Mouse (Mus musculus) limb, embryonic 14.5 days (tissue): ENCODE data around the gene Srebf1. TPM values are rescaled to one million over a fixed set of nuclear protein-coding genes. Genes with fewer than 3 reads are reported as not detected.

Experiments
- ATAC-seq: fragments of 200-750 bp; cut with Nextera tagmentation; 2 replicates; pipeline ENCODE4 v1.8.0; 2017; ENCODE audit warnings: low read depth, moderate number of reproducible peaks, moderate TSS enrichment; ENCODE audit not compliant: low FRiP score
- DNase-seq: peaks from one replicate; pipeline ENCODE4 v3.0.0-alpha.2; 2015; ENCODE audit warnings: low spot score
- H3K27ac ChIP-seq: fragments of 300-500 bp; sonication (generic); replicated peaks from 2 replicates; pipeline ENCODE4 v1.5.1; 2014; ENCODE audit warnings: low read depth, mild to moderate bottlenecking, low read length, moderate library complexity, mixed read lengths
- H3K27me3 ChIP-seq: fragments of 300-500 bp; sonication (generic); 2 replicates; pipeline ENCODE4 v1.6.1; 2014; ENCODE audit warnings: low read length, mixed read lengths; ENCODE audit not compliant: control insufficient read depth, insufficient read depth
- H3K36me3 ChIP-seq: fragments of 300-500 bp; sonication (generic); 2 replicates; pipeline ENCODE4 v1.6.1; 2014; ENCODE audit warnings: mild to moderate bottlenecking, low read length, moderate library complexity, mixed read lengths; ENCODE audit not compliant: control insufficient read depth, insufficient read depth
- H3K4me1 ChIP-seq: fragments of 300-500 bp; sonication (generic); 2 replicates; pipeline ENCODE4 v1.6.1; 2014; ENCODE audit warnings: antibody characterized with exemption, low read length, mixed read lengths; ENCODE audit not compliant: control insufficient read depth, insufficient read depth
- H3K4me2 ChIP-seq: fragments of 300-500 bp; sonication (generic); replicated peaks from 2 replicates; pipeline ENCODE4 v1.6.1; 2014; ENCODE audit warnings: low read depth, mild to moderate bottlenecking, low read length, moderate library complexity; ENCODE audit not compliant: severe bottlenecking
- H3K4me3 ChIP-seq: fragments of 300-500 bp; sonication (generic); replicated peaks from 2 replicates; pipeline ENCODE4 v1.5.1; 2014; ENCODE audit warnings: low read length
- H3K9ac ChIP-seq: fragments of 300-500 bp; sonication (generic); 2 replicates; pipeline ENCODE4 v1.6.1; 2014; ENCODE audit warnings: mild to moderate bottlenecking, low read depth, low read length, moderate library complexity; ENCODE audit not compliant: severe bottlenecking
- H3K9me3 ChIP-seq: fragments of 300-500 bp; sonication (generic); 2 replicates; pipeline ENCODE4 v1.6.1; 2016; ENCODE audit warnings: low read length; ENCODE audit not compliant: control insufficient read depth
- POLR2A ChIP-seq: fragments of 200-500 bp; IDR thresholded peaks from 2 replicates; pipeline ENCODE4 v1.8.0; 2012; ENCODE audit warnings: inconsistent platforms, mild to moderate bottlenecking, moderate library complexity, borderline replicate concordance; ENCODE audit not compliant: insufficient read depth, insufficient read length; ENCODE audit errors: extremely low read depth
- WGBS: fragments of 180-500 bp; shearing (Covaris S2); extraction: QIAGEN DNeasy Blood & Tissue Kit; methylation state at CpG from one replicate; pipeline ENCODE4 v1.1.7; 2014; 5-methylcytosine and 5-hydroxymethylcytosine counted together
- polyA plus RNA-seq, 2 experiments: library from polyadenylated mRNA; depleted of rRNA in 1 of 2; stranded (reverse) in 1 of 2; unstranded in 1 of 2; fragments of >200 nt; fragmentation: Nextera tagmentation in 1 of 2; extraction: Ambion mirVana in 1 of 2; gene quantifications; 2 replicates each; pipeline versions ENCODE4 v1.2.1 to v1.2.3; 2012 to 2014

Srebf1 gene
- polyA plus RNA-seq, 2 experiments, result 77.1 to 96.5 TPM

DNA sequence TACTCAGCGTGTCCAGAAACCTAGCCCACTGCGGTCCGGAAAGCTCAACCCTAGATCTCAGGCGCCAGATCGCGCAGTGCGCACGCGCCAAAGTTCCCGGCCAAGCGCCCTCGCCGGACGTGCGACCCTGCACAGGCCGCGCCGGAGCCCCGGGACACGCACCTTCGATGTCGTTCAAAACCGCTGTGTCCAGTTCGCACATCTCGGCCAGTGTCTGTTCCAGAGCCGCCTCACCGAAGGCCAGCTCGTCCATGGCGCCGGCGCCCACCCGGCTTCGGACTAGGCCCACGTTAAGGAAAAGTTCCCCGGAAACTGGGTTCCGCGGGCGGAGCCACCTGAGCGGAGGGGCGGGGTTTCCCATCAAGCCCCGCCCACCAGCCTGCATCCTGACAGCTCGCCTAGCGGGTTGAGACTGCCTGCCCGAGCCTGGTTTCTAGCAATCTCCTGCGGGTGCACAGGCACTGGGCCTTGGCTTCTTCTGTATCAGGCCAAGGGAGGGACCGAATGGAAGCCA is 2.0 kb downstream of the Srebf1 start:
- peak; percentile 44; the same call in 1 of the 2 replicates for TF ChIP-seq POLR2A
- Histone ChIP-seq H3K27ac (peak overlapping the region; percentile 78), H3K9me3 (no peaks in the 10 kb centered on the region), H3K36me3 (peaks cover 11% of the 10 kb centered on the region; the same call in 1 of the 2 replicates), H3K9ac (peak overlapping the region; percentile 76), H3K4me3 (peak overlapping the region; percentile 70), H3K4me1 (peaks cover 27% of the 10 kb centered on the region), H3K4me2 (peak overlapping the region; percentile 88), H3K27me3 (no peaks in the 10 kb centered on the region)
- DNase-seq (peak; percentile 95), ATAC-seq (peak; percentile 84)
- under 1% methylated on average over 46 of the region's 46 CpGs for WGBS

DNA sequence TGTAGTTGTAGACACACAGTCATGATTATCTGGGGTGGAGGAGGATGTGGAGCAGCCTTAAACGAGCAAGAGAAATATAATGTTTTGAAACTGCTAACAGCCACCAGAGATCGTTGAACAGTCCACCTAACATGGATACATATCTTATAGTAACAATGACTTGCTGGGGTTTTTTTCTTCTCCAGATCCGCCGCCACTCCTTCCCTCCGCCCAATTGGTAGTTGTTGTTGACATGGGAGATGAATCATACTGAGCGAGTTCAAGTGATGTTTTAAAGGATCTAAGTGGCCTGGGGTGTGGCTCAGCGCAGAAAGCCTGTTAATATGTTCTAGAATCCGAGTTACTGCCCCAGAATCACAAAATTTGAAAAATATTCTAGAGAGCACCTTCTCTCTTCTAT is 2.8 kb downstream of the Srebf1 start:
- WGBS, result 34% methylated on average over 8 of the region's 8 CpGs
- no peak for DNase-seq
- Histone ChIP-seq H3K4me3 (peak overlapping the region; percentile 70), H3K4me2 (peak overlapping the region; percentile 88), H3K36me3 (peaks cover 11% of the 10 kb centered on the region; the same call in 1 of the 2 replicates), H3K4me1 (peaks cover 27% of the 10 kb centered on the region), H3K27ac (peak overlapping the region; percentile 78), H3K9ac (peak overlapping the region; percentile 76), H3K9me3 (no peaks in the 10 kb centered on the region), H3K27me3 (no peaks in the 10 kb centered on the region)
- ATAC-seq, result no peak
- TF ChIP-seq POLR2A, result no peak

DNA sequence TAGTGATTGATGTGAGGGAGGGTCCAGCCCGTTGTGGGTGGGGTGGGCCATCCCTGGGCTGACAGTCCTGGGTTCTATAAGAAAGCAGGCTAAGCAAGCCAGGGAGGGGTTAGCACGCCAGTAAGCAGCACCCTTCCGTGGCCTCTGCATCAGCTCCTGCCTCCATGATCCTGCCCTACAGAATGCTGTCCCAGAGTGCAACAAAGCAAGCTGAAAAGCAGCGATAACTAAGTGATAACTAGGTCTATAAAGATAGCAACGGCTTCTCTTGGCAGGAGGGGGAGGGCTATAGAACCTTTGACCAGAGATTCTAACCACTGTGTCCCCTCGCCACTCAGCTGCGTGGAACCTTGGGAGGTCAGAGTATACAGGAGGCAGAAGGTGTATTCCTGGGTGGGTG is 4.9 kb downstream of the Srebf1 start:
- H3K27me3 ChIP-seq, result no peaks in the 10 kb centered on the region
- no peak overlapping the region for H3K4me2 ChIP-seq
- no peaks in the 10 kb centered on the region for H3K9me3 ChIP-seq
- no peak overlapping the region for H3K27ac ChIP-seq
- no peak overlapping the region for H3K9ac ChIP-seq
- DNase-seq (no peak), ATAC-seq (no peak)
- H3K4me1 ChIP-seq, result peaks cover 32% of the 10 kb centered on the region
- peaks cover 11% of the 10 kb centered on the region; the same call in 1 of the 2 replicates for H3K36me3 ChIP-seq
- TF ChIP-seq POLR2A, result no peak
- no peak overlapping the region for H3K4me3 ChIP-seq
- WGBS, result 92% methylated on average over 7 of the region's 7 CpGs

DNA sequence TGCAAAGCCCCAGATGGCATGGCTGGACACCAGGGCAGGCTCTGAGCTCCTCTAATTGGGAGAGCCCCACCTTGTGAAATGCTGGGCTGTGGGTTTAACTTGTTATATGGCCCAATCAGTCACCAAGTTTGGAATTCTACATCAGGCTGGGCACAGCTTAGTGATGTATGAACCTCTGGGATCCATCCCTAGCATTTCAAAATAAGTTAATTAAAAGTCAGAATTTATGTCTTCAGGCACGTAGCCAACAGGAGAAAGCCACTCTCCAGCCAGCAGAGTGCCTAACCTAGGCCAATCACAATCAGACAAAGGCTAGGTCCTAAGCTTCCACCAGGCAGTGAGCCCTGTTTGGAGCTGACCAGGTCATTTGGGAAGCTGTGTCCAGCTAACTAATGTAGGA is 5.7 kb downstream of the Srebf1 start:
- H3K27ac ChIP-seq, result no peak overlapping the region
- no peak for DNase-seq
- H3K4me2 ChIP-seq, result no peak overlapping the region
- whole genome bisulfite sequencing, result 62% methylated on average over 1 of the region's 1 CpGs
- peaks cover 11% of the 10 kb centered on the region; the same call in 1 of the 2 replicates for H3K36me3 ChIP-seq
- no peaks in the 10 kb centered on the region for H3K9me3 ChIP-seq
- no peak overlapping the region for H3K9ac ChIP-seq
- H3K27me3 ChIP-seq, result no peaks in the 10 kb centered on the region
- ATAC-seq, result no peak
- no peak overlapping the region for H3K4me3 ChIP-seq
- H3K4me1 ChIP-seq, result peaks cover 33% of the 10 kb centered on the region
- TF ChIP-seq POLR2A, result no peak

DNA sequence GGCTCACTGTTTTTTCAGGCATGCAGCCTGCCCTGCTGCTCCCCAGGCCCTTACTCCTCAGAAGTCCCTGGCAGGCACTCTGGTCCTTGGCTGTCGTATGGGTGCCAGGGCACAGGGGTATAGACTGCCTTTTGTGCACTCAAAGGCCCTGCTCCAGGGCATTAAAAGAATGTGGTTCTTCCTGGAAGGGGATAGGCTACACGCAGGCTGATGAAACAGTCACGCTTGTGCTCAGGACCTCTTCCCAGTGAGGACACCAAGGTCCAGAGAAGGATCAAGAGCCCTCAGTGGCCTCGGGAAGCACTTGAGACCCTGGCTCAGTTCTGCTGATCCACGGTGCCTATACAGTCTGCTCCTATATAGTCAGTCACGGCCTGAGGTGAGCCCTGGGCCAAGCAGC is 9.1 kb downstream of the Srebf1 start:
- H3K27me3 ChIP-seq, result no peaks in the 10 kb centered on the region
- no peak overlapping the region for H3K4me2 ChIP-seq
- H3K27ac ChIP-seq, result no peak overlapping the region
- H3K9me3 ChIP-seq, result no peaks in the 10 kb centered on the region
- H3K4me1 ChIP-seq, result peaks cover 51% of the 10 kb centered on the region
- no peak for TF ChIP-seq POLR2A
- ATAC-seq (no peak), DNase-seq (no peak)
- H3K4me3 ChIP-seq, result no peak overlapping the region
- 61% methylated on average over 6 of the region's 6 CpGs for WGBS
- H3K36me3 ChIP-seq, result peaks cover 5% of the 10 kb centered on the region; the same call in 1 of the 2 replicates
- H3K9ac ChIP-seq, result no peak overlapping the region; the same call in 1 of the 2 replicates

DNA sequence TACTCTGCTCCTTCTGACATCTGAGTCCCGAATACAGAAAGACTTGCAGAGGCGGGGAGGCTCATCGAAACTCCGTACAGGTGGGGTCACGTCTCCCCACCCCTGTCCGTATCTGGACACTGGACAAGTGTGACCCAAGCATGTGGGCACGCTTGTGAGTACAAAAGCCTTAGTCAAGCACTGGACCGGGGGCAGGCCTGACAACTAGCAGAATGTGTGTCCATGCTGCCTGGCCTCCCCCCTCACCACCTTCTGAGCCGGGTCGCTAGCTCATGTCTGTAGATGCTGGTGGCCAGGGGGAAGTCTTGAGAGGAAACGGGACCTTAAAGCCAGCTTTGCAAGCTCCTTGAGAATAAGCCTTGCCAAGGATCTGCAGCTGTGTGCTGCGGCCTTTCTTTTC is 10.6 kb downstream of the Srebf1 start:
- H3K27ac ChIP-seq, result peak overlapping the region; percentile 39; the same call in 1 of the 2 replicates
- no peak overlapping the region for H3K9ac ChIP-seq
- peaks cover 55% of the 10 kb centered on the region for H3K4me1 ChIP-seq
- WGBS, result 56% methylated on average over 12 of the region's 12 CpGs
- H3K4me3 ChIP-seq, result no peak overlapping the region
- 0 out of 2 replicates have a peak overlapping the region, but pooled peaks have one; percentile 11 for H3K4me2 ChIP-seq
- no peak for TF ChIP-seq POLR2A
- peaks cover 5% of the 10 kb centered on the region; the same call in 1 of the 2 replicates for H3K36me3 ChIP-seq
- DNase-seq, result no peak
- no peaks in the 10 kb centered on the region for H3K9me3 ChIP-seq
- ATAC-seq, result no peak
- no peaks in the 10 kb centered on the region for H3K27me3 ChIP-seq
